Mouse (Mus musculus): ENCODE measurements around the gene Fntb.

Gene Fntb

DNA sequence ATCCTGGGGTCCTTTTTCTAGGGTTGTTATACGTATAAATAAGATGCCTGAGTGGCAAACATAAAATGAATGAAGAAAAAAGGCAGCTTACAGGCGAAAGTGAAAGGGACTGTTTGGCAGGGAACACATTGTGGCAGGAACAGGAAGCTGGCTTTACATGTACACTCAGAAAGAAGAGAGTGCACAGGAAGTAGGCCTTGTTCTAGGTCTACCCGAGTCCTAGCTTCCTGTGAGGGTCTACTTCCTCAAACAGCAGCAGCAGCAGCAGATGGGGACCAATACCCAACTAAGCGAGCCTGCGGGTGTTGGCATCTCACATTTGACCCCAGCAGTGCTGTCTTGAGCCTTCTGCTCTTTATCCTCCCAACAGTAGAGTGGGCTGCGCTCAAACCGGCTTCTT is 121.4 kb downstream of the Fntb start:
- DNase-seq (ENCODE audit: low spot score in 2 of 2): no peak

DNA sequence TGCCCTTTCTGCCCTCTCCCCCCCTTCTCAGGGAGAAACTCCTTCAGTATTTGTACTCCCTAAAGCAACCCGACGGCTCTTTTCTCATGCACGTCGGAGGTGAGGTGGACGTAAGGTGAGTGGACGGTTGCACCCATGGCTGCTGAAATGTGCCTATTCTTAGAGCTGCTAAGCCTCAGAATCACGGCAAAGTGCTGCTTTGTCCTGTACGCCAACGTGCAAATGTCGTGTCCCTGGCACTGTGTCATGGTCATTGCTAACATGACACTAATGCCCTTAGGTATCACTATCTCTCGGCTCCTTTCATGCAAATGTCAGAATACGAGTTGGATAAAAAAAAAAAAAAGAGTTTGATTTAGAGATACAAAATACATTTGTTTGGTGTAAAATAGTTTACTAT is 122.6 kb downstream of the Fntb start:
- DNase-seq (ENCODE audit: low spot score in 2 of 2): no peak

- no peak for DNase-seq (ENCODE audit: low spot score in 2 of 2)
Measured at GRCm38 (mm10) chr12:76889404-76890184, 124.2 kb downstream of the Fntb start.

GRCm38 (mm10) chr12:76891160-76891559 is 125.8 kb downstream of the Fntb start:
- no peak for DNase-seq (ENCODE audit: low spot score in 2 of 2)

DNA sequence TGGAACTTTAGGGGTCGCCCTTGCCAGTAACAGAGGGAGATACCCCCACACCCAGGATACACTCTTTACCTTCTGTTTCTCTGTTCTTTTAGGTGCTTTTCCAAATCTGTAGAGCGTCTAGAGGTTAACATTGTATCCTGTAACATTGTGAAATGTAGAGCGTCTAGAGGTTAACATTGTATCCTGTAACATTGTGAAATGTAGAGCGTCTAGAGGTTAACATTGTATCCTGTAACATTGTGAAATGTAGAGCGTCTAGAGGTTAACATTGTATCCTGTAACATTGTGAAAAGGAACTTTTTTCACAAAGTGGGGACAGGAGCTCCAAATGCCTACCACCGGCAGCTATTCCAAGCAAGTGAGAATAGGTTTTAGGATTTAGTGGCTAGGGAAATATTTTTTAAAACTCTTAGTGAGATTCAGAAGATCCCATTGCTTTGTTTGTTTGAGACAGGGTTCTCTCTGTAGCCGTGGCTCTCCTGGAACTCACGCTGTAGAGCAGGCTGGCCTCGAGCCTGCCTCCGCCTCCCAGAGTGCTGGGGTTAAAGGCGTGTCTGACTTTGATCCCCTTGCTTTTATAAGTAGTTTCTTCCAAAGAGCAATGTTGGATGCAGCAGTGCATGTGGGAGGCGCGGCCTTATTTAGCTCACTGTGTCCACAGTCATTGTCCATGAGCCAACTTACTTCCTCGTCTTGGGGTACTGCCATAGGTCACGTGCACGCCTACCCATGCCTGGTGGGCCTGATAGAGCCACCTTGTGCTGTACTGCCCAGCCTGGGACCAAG is 127.7 kb downstream of the Fntb start:
- no peak for DNase-seq (ENCODE audit: low spot score in 2 of 2)

- no peak for DNase-seq (ENCODE audit: low spot score in 2 of 2)
Measured at GRCm38 (mm10) chr12:76894792-76895559, 129.6 kb downstream of the Fntb start.

- DNase-seq (ENCODE audit: low spot score in 2 of 2): no peak
Measured at GRCm38 (mm10) chr12:76895777-76896176, 130.4 kb downstream of the Fntb start.

GRCm38 (mm10) chr12:76896566-76896965 is 131.2 kb downstream of the Fntb start:
- no peak for DNase-seq (ENCODE audit: low spot score in 2 of 2)

GRCm38 (mm10) chr12:76897006-76897405 is 131.6 kb downstream of the Fntb start:
- DNase-seq (ENCODE audit: low spot score in 2 of 2): no peak

DNA sequence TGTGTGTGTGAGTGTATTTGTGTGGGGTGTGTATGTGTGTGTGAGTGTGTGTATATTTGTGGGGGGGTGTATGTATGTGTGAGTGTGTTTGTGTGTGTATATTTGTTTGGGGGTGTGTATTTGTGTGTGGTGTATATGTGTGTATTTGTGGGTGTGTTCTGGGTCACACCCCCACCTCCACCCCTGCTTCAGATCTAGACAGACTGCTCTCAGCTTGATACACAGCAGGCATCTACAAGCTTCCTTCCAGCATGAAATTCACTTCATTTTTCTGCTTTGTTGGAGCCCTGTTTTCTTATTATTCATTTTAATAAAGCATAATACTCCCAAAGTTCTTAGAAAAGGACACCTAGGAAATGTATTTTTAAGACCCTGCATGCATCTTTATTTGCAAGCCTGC is 132.8 kb downstream of the Fntb start:
- no peak for DNase-seq (ENCODE audit: low spot score in 2 of 2)

GRCm38 (mm10) chr12:76899261-76899975 is 134.0 kb downstream of the Fntb start:
- no peak for DNase-seq (ENCODE audit: low spot score in 2 of 2)

- DNase-seq (ENCODE audit: low spot score in 2 of 2): no peak
Measured at GRCm38 (mm10) chr12:76901508-76902294, 136.3 kb downstream of the Fntb start.

DNA sequence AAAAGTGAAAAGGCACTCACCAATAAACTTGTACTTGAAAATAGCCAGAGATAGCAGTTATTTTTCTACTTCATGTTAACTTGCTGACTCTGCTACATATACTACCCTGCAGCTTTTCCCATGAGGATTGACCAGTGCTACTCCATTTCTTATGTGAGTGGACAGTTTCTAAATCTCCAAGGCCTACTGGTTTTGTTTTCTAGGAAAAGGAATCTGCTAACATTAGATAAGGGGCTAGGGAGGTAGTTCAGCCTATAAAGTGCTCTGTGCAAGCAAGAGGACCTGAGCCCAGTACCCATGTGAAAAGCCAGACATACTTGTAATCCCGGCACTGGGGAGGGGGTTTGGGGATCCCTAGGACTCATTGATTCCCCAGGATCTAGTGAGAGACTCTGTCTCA is 140.9 kb downstream of the Fntb start:
- DNase-seq (ENCODE audit: low spot score in 2 of 2): no peak

DNA sequence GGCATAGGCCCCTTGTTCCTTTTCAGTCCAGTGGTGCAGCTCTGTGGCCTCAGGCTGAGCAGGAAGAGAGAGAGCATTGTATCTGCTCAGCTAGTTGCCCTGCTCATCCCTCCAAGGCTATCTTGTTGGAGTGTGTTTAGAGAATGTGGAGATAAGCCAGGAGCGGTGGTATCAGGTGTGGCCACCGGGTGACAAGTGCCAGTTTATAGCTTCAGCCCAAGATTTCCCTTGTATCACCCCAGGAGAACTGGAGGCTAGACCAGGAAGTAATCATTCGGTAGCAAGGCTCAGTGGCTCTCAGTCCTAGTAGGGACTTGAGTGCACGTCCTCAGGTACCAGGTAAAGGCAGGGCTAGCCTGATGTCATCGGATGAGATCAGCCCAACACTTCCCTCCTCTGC is 143.8 kb downstream of the Fntb start:
- DNase-seq (ENCODE audit: low spot score in 2 of 2): peak; percentile 67 to 74

- peak; percentile 80 for DNase-seq (ENCODE audit: low spot score in 2 of 2)
Measured at GRCm38 (mm10) chr12:76910258-76910940, 145.0 kb downstream of the Fntb start.

- no peak for DNase-seq (ENCODE audit: low spot score in 2 of 2)
Measured at GRCm38 (mm10) chr12:76911171-76911726, 145.9 kb downstream of the Fntb start.

DNA sequence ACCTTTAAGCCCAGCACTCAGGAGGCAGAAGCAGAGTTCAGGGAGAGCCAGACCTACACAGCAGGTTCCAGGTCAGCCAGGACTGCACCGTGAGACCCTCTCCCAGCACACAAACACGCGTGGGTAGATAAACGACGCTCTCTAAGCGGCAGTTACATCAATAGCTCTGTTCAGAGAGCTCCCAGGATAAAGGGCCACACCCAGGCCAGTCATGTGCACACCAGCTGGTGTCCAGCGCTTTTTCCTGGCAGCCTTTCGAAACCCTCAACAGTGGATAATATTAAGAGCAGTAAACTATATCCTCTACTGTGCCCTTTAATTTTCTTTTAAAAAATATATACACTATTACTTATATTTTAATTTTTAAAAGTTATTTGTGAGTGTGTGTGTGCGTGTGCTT is 146.8 kb downstream of the Fntb start:
- no peak for DNase-seq (ENCODE audit: low spot score in 2 of 2)

DNA sequence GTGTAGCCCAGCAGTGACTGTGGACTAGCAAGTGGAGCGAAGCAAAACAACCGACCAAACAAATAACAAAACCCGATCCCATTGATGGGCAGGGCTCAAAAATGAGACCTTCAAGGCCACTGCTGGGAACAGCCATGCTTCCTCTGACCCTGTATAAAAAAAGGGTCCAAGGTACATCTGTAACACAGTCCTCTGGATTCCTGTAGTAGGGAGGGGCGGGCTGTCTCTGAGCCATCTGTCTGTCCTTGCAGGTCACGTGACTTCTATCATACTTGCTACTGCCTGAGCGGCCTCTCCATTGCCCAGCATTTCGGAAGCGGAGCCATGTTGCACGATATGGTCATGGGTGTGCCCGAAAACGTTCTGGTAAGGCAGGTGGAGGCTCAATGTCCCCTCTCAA is 150.8 kb downstream of the Fntb start:
- DNase-seq (ENCODE audit: low spot score in 2 of 2): no peak

DNA sequence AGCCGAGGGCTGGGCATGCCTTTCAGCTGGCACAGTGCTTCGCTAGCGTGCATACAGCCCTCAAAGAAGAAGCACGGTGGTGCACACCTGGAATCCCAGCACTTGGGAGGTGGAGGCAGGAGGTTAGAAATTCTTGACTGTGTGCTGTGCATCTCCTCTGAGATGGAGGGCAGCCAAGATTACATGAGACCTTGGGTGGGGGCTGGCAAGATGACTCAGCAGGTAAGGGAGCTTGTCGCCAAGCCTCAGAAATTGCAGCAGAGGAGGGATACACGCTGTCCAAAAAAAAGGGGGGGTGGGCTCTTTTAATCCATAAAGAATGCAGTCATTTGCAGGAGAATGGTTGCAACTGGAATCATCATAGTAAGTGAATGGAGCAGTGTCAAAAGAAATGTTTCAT is 152.7 kb downstream of the Fntb start:
- no peak for DNase-seq (ENCODE audit: low spot score in 2 of 2)

DNA sequence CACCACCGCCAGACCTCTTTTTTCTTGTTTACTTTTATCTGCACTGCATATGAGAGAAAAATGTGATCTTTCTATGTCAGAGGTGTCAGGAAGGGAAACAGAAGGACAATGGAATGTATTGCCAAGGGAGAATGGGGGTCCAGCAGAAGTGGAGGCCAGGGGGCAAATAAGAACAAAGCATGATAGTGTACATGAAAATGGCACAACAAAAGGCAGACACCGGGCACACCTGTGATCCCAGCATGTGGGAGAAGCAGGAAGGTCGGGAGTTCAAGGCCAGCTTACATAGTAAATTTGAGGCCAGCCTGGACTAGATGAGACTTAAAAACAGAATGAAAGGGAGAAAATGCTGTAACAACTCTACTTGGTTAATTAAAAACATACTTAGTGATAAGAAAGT is 153.5 kb downstream of the Fntb start:
- DNase-seq (ENCODE audit: low spot score in 2 of 2): no peak
